Mouse (Mus musculus) small intestine, adult 2 months (tissue): ENCODE data around the gene Rif1. TPM values are rescaled to one million over a fixed set of nuclear protein-coding genes. Genes with fewer than 3 reads are reported as not detected.

Experiments used
- H3K27ac ChIP-seq: fragments of 200-500 bp; 2 replicates; pipeline ENCODE4 v1.5.1; 2012; ENCODE audit warnings: low read depth, low read length, control low read depth, inconsistent platforms; ENCODE audit not compliant: insufficient read depth
- H3K27me3 ChIP-seq: fragments of 200-500 bp; 2 replicates; pipeline ENCODE4 v1.6.1; 2012; ENCODE audit warnings: mild to moderate bottlenecking, moderate library complexity, low read length, inconsistent platforms; ENCODE audit not compliant: control insufficient read depth, insufficient read depth
- H3K36me3 ChIP-seq: fragments of 200-500 bp; 2 replicates; pipeline ENCODE4 v1.6.1; 2012; ENCODE audit warnings: mild to moderate bottlenecking, low read length, control low read depth, inconsistent platforms; ENCODE audit not compliant: control insufficient read depth, insufficient read depth
- H3K4me1 ChIP-seq: fragments of 200-500 bp; 2 replicates; pipeline ENCODE4 v1.6.1; 2012; ENCODE audit warnings: low read length, inconsistent platforms, mixed read lengths; ENCODE audit not compliant: control insufficient read depth, insufficient read depth, insufficient read length
- H3K4me3 ChIP-seq: fragments of 200-500 bp; 2 replicates; pipeline ENCODE4 v1.5.1; 2012; ENCODE audit warnings: low read depth, mild to moderate bottlenecking, control low read depth, inconsistent platforms, low read length, moderate library complexity
- CTCF ChIP-seq: fragments of 200-500 bp; IDR thresholded peaks from 2 replicates; pipeline ENCODE4 v1.5.1; 2012; ENCODE audit warnings: low read depth, mild to moderate bottlenecking, control low read depth, inconsistent platforms, low read length, moderate library complexity, mixed read lengths; ENCODE audit not compliant: insufficient replicate concordance, insufficient read length; ENCODE audit errors: extremely low read depth
- POLR2A ChIP-seq: fragments of 200-500 bp; IDR thresholded peaks from 2 replicates; pipeline ENCODE4 v1.6.1; 2012; ENCODE audit warnings: low read depth, mild to moderate bottlenecking, control low read depth, inconsistent platforms, low read length, moderate library complexity
- WGBS: fragments of 180-500 bp; shearing (Covaris S2); methylation state at CpG from one replicate; pipeline ENCODE4 v1.1.7; 2018; 5-methylcytosine and 5-hydroxymethylcytosine counted together
- polyA plus RNA-seq: library from polyadenylated mRNA; depleted of rRNA; stranded (reverse); fragments of >200 nt; gene quantifications from 2 replicates; pipeline ENCODE4 v1.2.3, GENCODE M21; 2012; rRNA removed

Rif1 gene
- 0.18 and 0.79 TPM in 2 replicates for polyA plus RNA-seq

DNA sequence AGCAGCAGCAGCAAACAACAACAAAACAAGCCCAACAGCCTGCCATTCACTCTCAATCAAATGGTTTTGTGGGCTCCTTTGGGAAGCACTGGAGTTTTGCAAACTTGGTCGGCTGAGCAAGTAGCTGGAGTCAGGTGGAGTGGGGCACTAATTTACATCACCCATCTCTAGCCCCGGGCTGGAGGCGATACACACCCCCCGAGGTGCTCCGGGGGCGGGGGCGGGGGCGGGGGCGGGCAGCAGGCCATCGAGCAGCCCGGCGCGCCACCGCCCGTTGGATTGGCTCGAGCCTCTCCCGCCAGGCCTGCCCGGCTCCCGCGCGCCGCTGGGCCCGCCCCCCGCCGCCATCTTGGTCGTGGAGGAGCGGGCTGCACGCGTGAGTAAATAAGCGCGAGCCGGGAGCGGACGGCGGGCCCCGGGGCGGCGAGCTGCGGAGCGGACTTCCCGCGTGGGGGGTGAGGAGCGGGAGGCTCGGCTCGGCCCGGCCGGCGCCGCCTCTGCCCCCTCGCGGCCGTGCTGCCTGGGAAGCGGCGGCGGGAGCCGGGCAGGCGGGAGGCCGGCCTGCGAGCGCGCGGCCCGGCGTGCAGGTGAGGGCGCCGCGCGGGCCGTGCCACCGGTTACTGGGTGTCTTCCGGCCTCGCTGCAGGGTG, at the start of gene Rif1:
TSS of gene Rif1 (plus strand) at position 342 of the 650 bp plus-strand sequence.
- TF ChIP-seq CTCF (no peak), POLR2A (no peak)
- peak within 1 kb of the TSS; percentile 6; the same call in 1 of the 2 replicates for H3K27ac ChIP-seq
- H3K27me3 ChIP-seq = no peaks in the 10 kb centered on the region; the same call in 1 of the 2 replicates
- peaks cover 2% of the 10 kb centered on the region for H3K36me3 ChIP-seq
- H3K4me3 ChIP-seq = peak within 1 kb of the TSS; percentile 100
- WGBS = under 1% methylated on average over 64 of the region's 72 CpGs
- no peaks in the 10 kb centered on the region for H3K4me1 ChIP-seq

DNA sequence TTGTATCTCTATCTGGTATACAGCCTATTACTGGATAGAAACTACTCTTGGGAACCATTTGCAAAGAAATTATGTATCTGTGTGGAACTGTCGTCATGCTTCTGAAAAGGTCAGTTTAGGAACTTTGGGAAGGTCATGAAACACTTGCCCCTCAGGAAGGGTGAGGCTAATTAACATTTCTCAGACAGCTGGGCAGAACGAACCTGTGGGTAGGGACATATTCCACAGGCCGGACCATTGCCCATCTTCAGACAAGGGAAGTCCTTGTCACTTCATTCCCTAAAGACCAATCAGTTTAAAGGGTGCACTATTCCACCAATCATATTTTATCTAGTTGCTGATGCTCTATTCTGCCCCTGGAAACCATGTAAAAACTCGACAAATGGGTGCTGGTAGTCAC, 45.6 kb upstream of the Rif1 start:
- no peak overlapping the region for H3K27ac ChIP-seq
- 84% methylated on average over 4 of the region's 4 CpGs for WGBS
- no peaks in the 10 kb centered on the region for H3K4me1 ChIP-seq
- H3K4me3 ChIP-seq = no peak overlapping the region
- H3K27me3 ChIP-seq = no peaks in the 10 kb centered on the region
- H3K36me3 ChIP-seq = no peaks in the 10 kb centered on the region
- TF ChIP-seq CTCF = no peak

DNA sequence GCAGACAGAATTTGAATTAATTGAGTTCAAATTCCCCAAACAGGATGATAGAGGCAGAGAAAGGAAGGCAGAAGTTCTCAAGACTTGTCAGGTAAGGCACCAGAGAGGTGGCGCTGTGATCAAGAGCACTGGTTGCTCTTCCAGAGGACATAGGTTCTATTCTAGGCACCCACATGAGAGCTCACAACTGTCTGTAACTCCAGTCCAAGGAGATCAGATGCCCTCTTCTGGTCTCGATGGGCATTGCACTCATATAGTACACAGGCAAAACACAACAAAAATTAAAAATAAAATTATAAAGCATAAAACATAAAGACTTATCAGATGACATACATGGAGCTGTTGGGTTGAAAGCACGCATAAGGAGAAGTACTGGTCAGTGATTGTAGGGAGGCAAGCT, 43.2 kb upstream of the Rif1 start:
- Histone ChIP-seq H3K36me3 (no peaks in the 10 kb centered on the region), H3K27me3 (no peaks in the 10 kb centered on the region), H3K27ac (no peak overlapping the region), H3K4me3 (no peak overlapping the region), H3K4me1 (no peaks in the 10 kb centered on the region)
- WGBS = 82% methylated on average over 3 of the region's 3 CpGs
- no peak for TF ChIP-seq POLR2A
- 0 out of 2 replicates have a peak, but pooled peaks have one; percentile 9 for TF ChIP-seq CTCF

DNA sequence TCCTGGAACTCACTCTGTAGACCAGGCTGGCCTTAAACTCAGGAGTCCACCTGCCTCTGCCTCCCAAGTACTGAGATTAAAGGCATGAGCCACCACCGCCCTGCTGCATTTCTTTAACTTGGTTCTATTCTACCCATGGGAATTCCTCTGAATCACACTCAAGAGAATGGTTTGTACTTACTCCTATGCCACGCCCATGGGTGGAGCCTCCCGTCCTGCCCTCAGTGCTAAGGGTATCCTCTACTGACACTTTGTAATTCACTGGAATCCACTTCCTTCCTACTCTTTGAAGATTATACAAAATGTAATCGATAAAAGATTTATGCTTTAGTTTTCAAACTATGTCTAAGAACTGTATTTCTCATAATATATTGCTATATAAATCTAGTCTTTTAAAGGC, 41.1 kb upstream of the Rif1 start:
- Histone ChIP-seq H3K4me3 (no peak overlapping the region), H3K27me3 (no peaks in the 10 kb centered on the region), H3K27ac (no peak overlapping the region), H3K36me3 (no peaks in the 10 kb centered on the region), H3K4me1 (no peaks in the 10 kb centered on the region)
- no peak for TF ChIP-seq POLR2A
- TF ChIP-seq CTCF = no peak
- WGBS = 60% methylated on average over 4 of the region's 4 CpGs

DNA sequence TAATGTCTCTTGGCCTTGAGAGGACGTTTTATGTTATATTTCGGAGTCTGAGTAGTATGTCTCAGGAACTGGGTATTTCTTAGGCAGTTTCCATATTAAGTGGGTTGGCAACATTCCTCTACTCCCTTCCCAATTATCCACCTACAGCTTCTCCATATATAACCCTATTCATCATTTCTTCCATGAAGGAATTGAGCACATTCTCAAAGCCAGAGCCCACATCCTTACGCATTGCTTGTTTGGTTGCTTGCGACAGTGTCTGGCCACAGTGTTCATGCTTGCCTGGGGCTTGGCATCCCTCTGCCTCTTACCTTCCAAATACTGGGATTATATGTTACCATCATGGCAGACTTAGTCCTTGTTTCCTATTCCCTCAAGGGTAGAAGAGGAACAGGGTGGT, 38.0 kb upstream of the Rif1 start:
- WGBS = 84% methylated on average over 4 of the region's 4 CpGs
- Histone ChIP-seq H3K27ac (no peak overlapping the region), H3K36me3 (no peaks in the 10 kb centered on the region), H3K4me1 (no peaks in the 10 kb centered on the region), H3K4me3 (no peak overlapping the region), H3K27me3 (peaks cover 13% of the 10 kb centered on the region)
- no peak for TF ChIP-seq CTCF
- TF ChIP-seq POLR2A = no peak

DNA sequence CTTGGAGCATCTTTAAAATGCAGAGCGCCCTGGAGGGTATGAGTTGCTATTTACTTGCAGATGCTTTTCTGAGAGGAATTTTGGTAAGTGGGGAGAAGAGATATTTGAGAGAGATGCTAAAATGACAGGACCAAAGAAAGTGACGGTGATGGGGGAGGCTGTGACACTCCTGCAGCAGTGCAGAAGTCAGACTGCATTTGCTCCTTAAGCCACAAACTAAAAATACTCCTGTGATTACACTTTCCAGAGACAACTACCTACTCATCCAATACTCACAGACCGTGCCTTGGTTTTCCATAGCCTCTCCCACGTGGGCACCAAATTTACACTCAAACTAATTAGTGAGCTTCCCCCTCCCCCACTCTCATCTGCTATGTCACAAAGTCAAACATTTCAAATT, 37.5 kb upstream of the Rif1 start:
- no peaks in the 10 kb centered on the region for H3K36me3 ChIP-seq
- no peak overlapping the region for H3K4me3 ChIP-seq
- no peaks in the 10 kb centered on the region for H3K4me1 ChIP-seq
- no peak overlapping the region for H3K27ac ChIP-seq
- peaks cover 13% of the 10 kb centered on the region for H3K27me3 ChIP-seq
- 57% methylated on average over 4 of the region's 4 CpGs for WGBS
- TF ChIP-seq POLR2A (no peak), CTCF (no peak)

DNA sequence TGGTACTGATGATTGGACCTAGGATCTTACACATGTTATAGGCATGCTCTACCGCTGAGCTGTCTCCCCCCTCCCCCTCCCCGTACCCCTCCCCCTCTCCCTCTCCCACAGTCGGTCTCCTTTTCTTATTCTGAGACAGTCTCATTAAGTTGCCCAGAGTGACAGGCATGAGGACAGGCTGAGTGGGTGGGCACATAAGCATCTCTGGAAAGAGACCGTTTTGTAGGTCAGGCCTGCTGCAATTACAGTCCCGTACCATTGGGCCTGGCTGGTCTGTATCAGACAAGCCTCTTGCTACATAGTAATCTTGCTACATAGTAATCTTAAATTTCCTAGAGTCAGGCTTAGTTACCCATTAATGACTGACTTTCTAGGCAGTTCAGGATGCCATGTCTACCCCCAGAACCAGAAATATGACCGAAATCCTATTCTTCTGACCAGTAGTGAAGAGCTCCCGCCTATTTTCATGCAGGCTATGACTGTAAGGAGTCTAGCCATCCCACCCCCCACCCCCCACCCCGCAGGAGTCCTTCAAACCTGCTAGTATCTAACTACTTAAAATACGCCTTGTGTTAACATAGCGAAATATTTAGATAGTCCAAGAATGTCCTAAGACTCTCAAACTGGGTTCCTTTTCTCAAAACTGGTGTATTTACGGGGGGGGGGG, 35.6 kb upstream of the Rif1 start:
- Histone ChIP-seq H3K4me1 (no peaks in the 10 kb centered on the region), H3K4me3 (no peak overlapping the region), H3K27me3 (peaks cover 13% of the 10 kb centered on the region), H3K36me3 (no peaks in the 10 kb centered on the region), H3K27ac (no peak overlapping the region)
- no peak for TF ChIP-seq POLR2A
- TF ChIP-seq CTCF = no peak
- WGBS = 57% methylated on average over 11 of the region's 11 CpGs

DNA sequence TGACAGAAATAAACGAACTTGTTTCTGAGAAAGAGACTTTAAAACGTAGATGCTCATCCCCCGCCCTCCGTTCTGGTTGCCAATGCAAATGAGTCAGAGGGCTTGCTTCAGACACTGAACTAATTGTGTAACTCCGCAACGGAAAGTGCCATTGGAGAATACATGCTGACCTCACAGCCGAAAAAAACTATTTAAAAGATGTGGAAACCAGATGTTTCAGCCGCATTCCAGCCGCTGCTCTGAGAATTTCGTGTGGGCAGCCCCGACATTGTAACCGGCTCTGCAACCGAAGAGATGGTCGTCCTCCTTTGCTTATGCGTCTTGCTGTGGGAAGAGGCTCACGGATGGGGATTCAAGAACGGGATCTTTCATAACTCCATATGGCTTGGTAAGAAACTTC, 34.8 kb upstream of the Rif1 start, which contains the start of gene Tnfaip6:
TSS of gene Tnfaip6 (plus strand) at position 128 of the 400 bp plus-strand sequence.
- Histone ChIP-seq H3K27me3 (peaks cover 13% of the 10 kb centered on the region), H3K27ac (no peak within 1 kb of the TSS), H3K36me3 (no peaks in the 10 kb centered on the region), H3K4me3 (peak within 1 kb of the TSS; percentile 51), H3K4me1 (no peaks in the 10 kb centered on the region)
- TF ChIP-seq CTCF (no peak), POLR2A (no peak)
- WGBS = 4% methylated on average over 17 of the region's 17 CpGs
